Mouse (Mus musculus) liver, embryonic 14.5 days (tissue): Measurements from ENCODE around the gene Ccnt2.
A peak's percentile ranks its signal among the peaks of the same experiment; 100 is the strongest.

ENCODE experiments used
- CTCF ChIP-seq: IDR thresholded peaks from 2 replicates; pipeline ENCODE4 v1.5.1; 2016; ENCODE audit warnings: antibody characterized with exemption, low read depth, control low read depth
- EP300 ChIP-seq: IDR thresholded peaks from 2 replicates; pipeline ENCODE4 v1.6.1; 2016; ENCODE audit warnings: antibody characterized with exemption, low read depth

DNA sequence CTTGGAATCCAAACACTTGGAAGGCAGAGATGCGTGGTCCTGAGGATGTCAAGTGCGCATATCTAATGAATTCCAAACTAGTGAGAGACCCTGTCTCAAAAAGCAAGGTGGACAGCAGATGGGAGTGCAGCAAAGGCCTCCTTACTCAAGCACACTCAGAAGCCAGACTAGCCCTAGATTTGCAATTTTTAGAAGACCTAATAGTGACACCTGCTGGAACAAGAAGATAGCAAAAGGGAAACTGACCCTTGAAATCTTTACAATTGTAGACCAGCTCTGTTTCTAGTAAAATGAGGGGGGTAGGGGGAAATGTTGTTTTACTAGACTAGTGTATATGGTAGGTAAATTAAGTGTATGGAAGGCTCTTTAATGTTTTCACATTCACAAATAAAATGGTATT lies 8.5 kb upstream of the Ccnt2 start:
- TF ChIP-seq EP300 (no peak), CTCF (peak; percentile 57)
